ENCODE assay signal across 9 mouse cellular contexts in genomic region chr15:12230243-12230935, GRCm38 (mm10). TPM values are rescaled to one million over a fixed set of nuclear protein-coding genes. Genes with fewer than 3 reads are reported as not detected.
A peak's percentile ranks its signal among the peaks of the same experiment; 100 is the strongest.
DNase-seq lines count a peak whose midpoint lies in the region; ATAC-seq and TF ChIP-seq lines count a peak whose summit lies in the region.
"Had no signal": no experiment of that assay in that cellular context is flagged by ENCODE, and none has a peak within 500 bp of the region (broad histone marks: within the 10 kb centered on the region; RNA-seq: fewer than 3 reads in every experiment).

No protein-coding gene starts in this region.

- TF ChIP-seq POLR2A in MEL (IDR thresholded peaks at IDR 0.05; ENCODE audit: control insufficient read depth in 1 of 2, insufficient read depth in 1 of 2, low read depth in 1 of 2, low read length in 2 of 2, poor library complexity in 1 of 2), result no peak
- TF ChIP-seq POLR2A in small intestine, adult 2 months (IDR thresholded peaks at IDR 0.05; ENCODE audit: low read depth, low read length), result no peak

- no peak overlapping the region for H3K4me3 ChIP-seq in hindbrain, embryonic 14.5 days (replicated peaks; ENCODE audit: low read length)
- no peak overlapping the region for H3K4me3 ChIP-seq in hindbrain, embryonic 11.5 days (ENCODE audit: low read depth, low read length)
- H3K4me3 ChIP-seq in MEL (ENCODE audit: control insufficient read depth in 1 of 2, insufficient read depth in 1 of 2, low read depth in 2 of 2, low read length in 2 of 2), result no peak overlapping the region
- H3K4me3 ChIP-seq in intestine, embryonic 15.5 days (replicated peaks), result no peak overlapping the region
- no peak overlapping the region for H3K4me3 ChIP-seq in small intestine, adult 2 months (ENCODE audit: low read depth, low read length)
- H3K4me3 ChIP-seq: erythroblast, embryonic 14.5 days had no signal

- 0 out of 2 replicates have a peak overlapping the region, but pooled peaks have one; percentile 47 for H3K27ac ChIP-seq in hindbrain, embryonic 14.5 days
- H3K27ac ChIP-seq in hindbrain, embryonic 11.5 days (ENCODE audit: low read depth, low read length), result no peak overlapping the region
- no peak overlapping the region; the same call in 1 of the 2 replicates for H3K27ac ChIP-seq in MEL (ENCODE audit: control insufficient read depth, low read depth, low read length)
- peak overlapping the region; percentile 49; the same call in 1 of the 2 replicates for H3K27ac ChIP-seq in intestine, embryonic 15.5 days
- H3K27ac ChIP-seq in small intestine, adult 2 months (ENCODE audit: insufficient read depth, low read depth, low read length), result peak overlapping the region; percentile 29; the same call in 1 of the 2 replicates

- no peaks in the 10 kb centered on the region for H3K27me3 ChIP-seq in hindbrain, embryonic 14.5 days (ENCODE audit: control insufficient read depth, insufficient read depth, low read length)
- H3K27me3 ChIP-seq in hindbrain, embryonic 11.5 days (ENCODE audit: control insufficient read depth, insufficient read depth, low read length), result no peaks in the 10 kb centered on the region
- no peaks in the 10 kb centered on the region for H3K27me3 ChIP-seq in MEL (ENCODE audit: control insufficient read depth in 1 of 2, insufficient read depth in 2 of 2, low read length in 2 of 2)
- H3K27me3 ChIP-seq in intestine, embryonic 15.5 days (replicated peaks), result no peaks in the 10 kb centered on the region
- no peaks in the 10 kb centered on the region for H3K27me3 ChIP-seq in small intestine, adult 2 months (ENCODE audit: control insufficient read depth, insufficient read depth, low read length)

- 0 out of 2 replicates have a peak, but pooled peaks cover 5% of the 10 kb centered on the region for H3K4me1 ChIP-seq in hindbrain, embryonic 14.5 days (replicated peaks; ENCODE audit: control insufficient read depth, insufficient read depth, low read length)
- no peaks in the 10 kb centered on the region for H3K4me1 ChIP-seq in hindbrain, embryonic 11.5 days (replicated peaks; ENCODE audit: control insufficient read depth, insufficient read depth, low read length)
- H3K4me1 ChIP-seq in MEL (ENCODE audit: control insufficient read depth in 1 of 2, insufficient read depth in 2 of 2, low read length in 2 of 2), result peaks cover 10 to 22% of the 10 kb centered on the region in 2 experiments
- H3K4me1 ChIP-seq in intestine, embryonic 15.5 days (replicated peaks), result peaks cover 20% of the 10 kb centered on the region
- H3K4me1 ChIP-seq in small intestine, adult 2 months (ENCODE audit: control insufficient read depth, insufficient read depth, insufficient read length, low read length), result peaks cover 29% of the 10 kb centered on the region

- peaks cover 10% of the 10 kb centered on the region; the same call in 1 of the 2 replicates for H3K36me3 ChIP-seq in hindbrain, embryonic 14.5 days (replicated peaks; ENCODE audit: control insufficient read depth, insufficient read depth)
- no peaks in the 10 kb centered on the region for H3K36me3 ChIP-seq in hindbrain, embryonic 11.5 days (ENCODE audit: control insufficient read depth, insufficient read depth, low read length)
- peaks cover 2 to 28% of the 10 kb centered on the region in 2 experiments; a peak in 3 of 4 replicates for H3K36me3 ChIP-seq in MEL (ENCODE audit: control insufficient read depth in 1 of 2, insufficient read depth in 2 of 2, low read length in 2 of 2)
- peaks cover 6% of the 10 kb centered on the region; the same call in 1 of the 2 replicates for H3K36me3 ChIP-seq in intestine, embryonic 15.5 days
- H3K36me3 ChIP-seq in small intestine, adult 2 months (ENCODE audit: control insufficient read depth, insufficient read depth, low read length), result peaks cover 25% of the 10 kb centered on the region

- TF ChIP-seq RAD21 in MEL (IDR thresholded peaks at IDR 0.05; ENCODE audit: low read depth, low read length), result no peak

- H3K4me2 ChIP-seq in hindbrain, embryonic 14.5 days (replicated peaks), result no peak overlapping the region
- no peak overlapping the region for H3K4me2 ChIP-seq in hindbrain, embryonic 11.5 days (replicated peaks; ENCODE audit: low read depth, low read length)
- H3K4me2 ChIP-seq in intestine, embryonic 15.5 days (replicated peaks), result no peak overlapping the region

- H3K79me2 ChIP-seq in MEL (ENCODE audit: control insufficient read depth, insufficient read depth, low read length, poor library complexity), result peaks cover 32% of the 10 kb centered on the region; the same call in 1 of the 2 replicates

- H3K9ac ChIP-seq in hindbrain, embryonic 14.5 days, result no peak overlapping the region
- H3K9ac ChIP-seq in hindbrain, embryonic 11.5 days (ENCODE audit: low read depth, low read length), result no peak overlapping the region
- no peak overlapping the region for H3K9ac ChIP-seq in MEL (ENCODE audit: control insufficient read depth, low read depth, low read length, poor library complexity, severe bottlenecking)
- H3K9ac ChIP-seq in intestine, embryonic 15.5 days, result no peak overlapping the region

- TF ChIP-seq CTCF in MEL (IDR thresholded peaks at IDR 0.05 in 2 of 3, conservative IDR thresholded peaks at IDR 0.05 in 1 of 3; ENCODE audit: control insufficient read depth in 1 of 3, insufficient read depth in 1 of 3, low read depth in 2 of 3, low read length in 3 of 3, poor library complexity in 1 of 3, severe bottlenecking in 1 of 3), result no peak
- TF ChIP-seq CTCF in small intestine, adult 2 months (IDR thresholded peaks at IDR 0.05; ENCODE audit: extremely low read depth, insufficient read length, insufficient replicate concordance, low read depth, low read length), result no peak

- H3K9me3 ChIP-seq in hindbrain, embryonic 14.5 days (ENCODE audit: control insufficient read depth, low read length), result no peaks in the 10 kb centered on the region
- H3K9me3 ChIP-seq in hindbrain, embryonic 11.5 days (ENCODE audit: control insufficient read depth, low read length), result no peaks in the 10 kb centered on the region
- H3K9me3 ChIP-seq in MEL (replicated peaks; ENCODE audit: insufficient read depth, low read length), result no peaks in the 10 kb centered on the region
- no peaks in the 10 kb centered on the region for H3K9me3 ChIP-seq in intestine, embryonic 15.5 days

- no peak for ATAC-seq in hindbrain, embryonic 14.5 days (ENCODE audit: low FRiP score)
- ATAC-seq in hindbrain, embryonic 11.5 days (ENCODE audit: low FRiP score), result no peak
- ATAC-seq in intestine, embryonic 15.5 days, result peak; percentile 87

- WGBS in hindbrain, embryonic 14.5 days, result 68% methylated on average over 12 of the region's 12 CpGs
- 68% methylated on average over 12 of the region's 12 CpGs for WGBS in hindbrain, embryonic 11.5 days
- WGBS in intestine, embryonic 15.5 days, result 41% methylated on average over 12 of the region's 12 CpGs
- WGBS in small intestine, adult 2 months, result 22% methylated on average over 12 of the region's 12 CpGs

- peak; percentile 75 to 87 for TF ChIP-seq EP300 in MEL (IDR thresholded peaks at IDR 0.05; ENCODE audit: low read depth in 1 of 2, low read length in 2 of 2)

- DNase-seq in hindbrain, embryonic 14.5 days (ENCODE audit: low spot score), result no peak
- no peak for DNase-seq in hindbrain, embryonic 11.5 days (ENCODE audit: low spot score)
- DNase-seq in MEL (ENCODE audit: low read depth, low spot score), result peak; percentile 90
- DNase-seq in adrenal gland, postnatal 36 days, result no peak
- no peak for DNase-seq in ovary, postnatal 14 days (ENCODE audit: low spot score)
- DNase-seq in kidney, postnatal 36 days, result no peak

TF ChIP-seq in MEL, 35 proteins besides CTCF, POLR2A, EP300 and RAD21:
- TF ChIP-seq MYB (IDR thresholded peaks at IDR 0.05; ENCODE audit: low read depth, low read length), result no peak
- peak; percentile 85 for TF ChIP-seq TCF12 (IDR thresholded peaks at IDR 0.05; ENCODE audit: low read depth, low read length)
- peak; percentile 18; the same call in 1 of the 2 replicates for TF ChIP-seq TAL1 (IDR thresholded peaks at IDR 0.05; ENCODE audit: low read length)
- 0 out of 2 replicates have a peak, but pooled peaks have one; percentile 53 for TF ChIP-seq HCFC1 (IDR thresholded peaks at IDR 0.05; ENCODE audit: low read depth, low read length)
- peak; percentile 80; the same call in 1 of the 2 replicates for TF ChIP-seq BHLHE40 (IDR thresholded peaks at IDR 0.05; ENCODE audit: borderline replicate concordance, low read depth, low read length)
- TF ChIP-seq ELF1 (IDR thresholded peaks at IDR 0.05; ENCODE audit: low read depth, low read length), result peak; percentile 66; the same call in 1 of the 2 replicates
- TF ChIP-seq MYC (IDR thresholded peaks at IDR 0.05; ENCODE audit: low read depth, low read length), result no peak
- peak; percentile 94 for TF ChIP-seq GATA1 (IDR thresholded peaks at IDR 0.05; ENCODE audit: low read depth, low read length)
- TF ChIP-seq MAFK (IDR thresholded peaks at IDR 0.05; ENCODE audit: borderline replicate concordance, low read depth, low read length), result no peak
- TF ChIP-seq USF2 (IDR thresholded peaks at IDR 0.05; ENCODE audit: borderline replicate concordance in 1 of 2, insufficient read depth in 1 of 2, low read depth in 1 of 2, low read length in 2 of 2), result no peak
- TF ChIP-seq SIN3A (IDR thresholded peaks at IDR 0.05; ENCODE audit: low read length), result peak; percentile 93
- peak; percentile 59; the same call in 1 of the 2 replicates for TF ChIP-seq MXI1 (IDR thresholded peaks at IDR 0.05; ENCODE audit: low read depth, low read length)
- TF ChIP-seq MEF2A (IDR thresholded peaks at IDR 0.05; ENCODE audit: extremely low read depth, insufficient replicate concordance, low read depth, low read length, poor library complexity, severe bottlenecking), result peak; percentile 99
- no peak for TF ChIP-seq POLR2AphosphoS2 (IDR thresholded peaks at IDR 0.05; ENCODE audit: low read length)
- TF ChIP-seq RCOR1 (IDR thresholded peaks at IDR 0.05; ENCODE audit: low read depth, low read length), result peak; percentile 44; the same call in 1 of the 2 replicates
- no peak for TF ChIP-seq E2F4 (IDR thresholded peaks at IDR 0.05; ENCODE audit: borderline replicate concordance, low read depth, low read length)
- no peak for TF ChIP-seq NELFE (IDR thresholded peaks at IDR 0.05; ENCODE audit: low read depth, low read length)
- peak; percentile 99 for TF ChIP-seq ETS1 (IDR thresholded peaks at IDR 0.05; ENCODE audit: low read depth, low read length)

RNA-seq across cellular contexts. Expression of gene Mtmr12, which starts 25.6 kb away (rescaled TPM):
- 7.9 and 11.7 TPM in 2 replicates for polyA plus RNA-seq in hindbrain, embryonic 14.5 days (2014; fragmentation: Nextera tagmentation; extraction: Ambion mirVana)
- polyA plus RNA-seq in hindbrain, embryonic 11.5 days (2014; fragmentation: Nextera tagmentation; extraction: Ambion mirVana), result 15.2 and 16.7 TPM in 2 replicates
- total RNA-seq in MEL (2012; rRNA removed), result 14.3 and 18.0 TPM in 2 replicates
- 10 to 100 TPM in 1 of 2 experiments, not detected in 1; 38.2 TPM for polyA plus RNA-seq in MEL (2012; ENCODE audit: insufficient read depth in 1 of 2, insufficient read length in 2 of 2, low read depth in 1 of 2, low replicate concordance in 2 of 2, missing spikeins in 1 of 2)
- 16.6 and 17.9 TPM in 2 replicates for polyA plus RNA-seq in intestine, embryonic 15.5 days (2015; fragmentation: Nextera tagmentation; extraction: Ambion mirVana)
- 11.7 and 24.7 TPM in 2 replicates for polyA plus RNA-seq in small intestine, adult 2 months (2012; rRNA removed)
- 10 to 100 TPM; 21.2 to 24.8 TPM for total RNA-seq in adrenal gland, postnatal 36 days (2021)

Comparison
In these comparisons a context has a peak if more than half of its experiments do, and no peak if none do; other contexts are left out.
1. H3K27ac ChIP-seq: peak in hindbrain, embryonic 14.5 days (single experiment), intestine, embryonic 15.5 days (single experiment) and small intestine, adult 2 months (single experiment); none in hindbrain, embryonic 11.5 days (single experiment) and MEL (single experiment).